Mouse (Mus musculus) testis, postnatal 14 days (tissue): Measurements from ENCODE around the gene Rorb.

Experiments
- DNase-seq: peaks from one replicate; pipeline ENCODE4 v3.0.0; 2021; ENCODE audit warnings: low spot score

Rorb gene

DNA sequence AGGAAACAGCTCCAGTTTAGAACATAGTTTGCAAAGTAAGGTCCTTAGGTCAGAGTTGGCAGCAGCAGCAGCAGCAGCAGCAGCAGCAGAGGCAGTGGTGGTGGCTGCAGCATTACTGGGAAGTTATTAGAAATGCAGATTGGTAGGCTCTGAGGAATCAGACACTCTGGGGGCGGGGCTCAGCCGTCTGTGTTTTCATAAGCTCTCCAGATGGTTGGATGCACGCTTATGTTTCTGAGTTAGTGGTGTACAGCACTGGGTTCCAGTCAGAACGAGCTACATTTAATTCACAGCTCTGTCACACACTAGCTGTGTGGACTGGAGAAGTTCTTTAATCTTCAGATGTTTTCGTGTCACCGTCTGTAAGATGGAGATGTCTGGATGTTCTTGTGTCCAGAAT is 105.9 kb downstream of the Rorb start:
- DNase-seq, result no peak

- DNase-seq, result no peak
These were observed 106.9 kb downstream of the Rorb start for GRCm38 (mm10) chr19:19004023-19004656.

DNA sequence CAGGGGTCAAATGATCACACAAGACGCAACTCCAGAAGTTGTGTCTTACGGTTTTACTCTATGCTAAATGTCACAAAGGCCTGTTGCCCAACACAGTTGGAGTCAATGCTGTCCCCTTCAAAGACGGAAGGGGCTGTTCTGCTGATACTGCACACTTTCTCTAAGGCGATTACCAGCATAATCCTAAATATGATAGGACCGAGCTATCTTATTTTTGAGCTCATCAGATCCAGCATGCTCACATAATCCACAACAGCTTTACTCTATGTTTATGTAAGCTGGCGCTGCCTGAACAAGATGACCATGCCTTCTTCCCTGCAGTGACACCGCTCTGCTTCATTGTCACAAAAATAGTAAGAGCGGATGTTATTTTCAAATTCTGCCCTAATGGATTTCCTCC is 112.0 kb downstream of the Rorb start:
- no peak for DNase-seq

DNA sequence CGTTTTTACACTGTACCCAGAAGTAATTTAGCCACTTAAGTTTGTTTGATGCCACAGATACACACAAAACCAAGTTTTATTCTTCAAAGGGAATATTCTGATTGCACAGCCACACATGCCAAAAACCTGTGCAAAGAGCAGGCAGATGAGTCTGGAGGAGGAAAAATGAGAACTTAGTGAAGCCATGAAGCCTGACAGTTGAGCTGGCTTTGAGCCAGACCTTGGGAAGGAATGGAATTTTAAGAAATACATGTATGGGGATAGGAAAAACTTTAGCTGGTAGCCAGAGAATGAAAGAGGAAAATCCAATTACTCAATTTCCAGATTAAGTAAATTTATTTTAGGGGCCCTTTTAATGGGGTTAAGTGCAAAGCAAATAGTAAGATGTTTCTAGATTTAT is 113.3 kb downstream of the Rorb start:
- no peak for DNase-seq

DNA sequence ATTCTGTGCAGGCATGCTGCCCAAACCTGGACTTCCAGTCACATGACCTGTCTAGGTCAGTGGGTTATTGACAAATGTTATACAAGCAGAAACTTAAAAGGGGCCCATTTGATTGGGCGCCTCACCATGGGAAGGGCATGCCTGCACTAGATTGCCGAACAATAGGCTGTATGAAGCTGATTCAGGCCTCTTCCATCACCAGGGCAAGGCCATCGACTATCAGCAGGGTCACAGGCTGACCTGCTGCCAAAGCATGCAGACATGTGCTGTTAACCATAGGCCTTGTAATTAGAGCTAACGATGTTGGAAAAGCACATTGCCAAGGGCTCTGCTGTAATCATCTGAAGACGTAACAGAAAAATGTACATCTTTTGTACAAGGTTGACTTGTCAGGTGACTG is 131.0 kb downstream of the Rorb start:
- DNase-seq, result no peak

GRCm38 (mm10) chr19:18974796-18975660 is 136.0 kb downstream of the Rorb start:
- DNase-seq, result no peak

DNA sequence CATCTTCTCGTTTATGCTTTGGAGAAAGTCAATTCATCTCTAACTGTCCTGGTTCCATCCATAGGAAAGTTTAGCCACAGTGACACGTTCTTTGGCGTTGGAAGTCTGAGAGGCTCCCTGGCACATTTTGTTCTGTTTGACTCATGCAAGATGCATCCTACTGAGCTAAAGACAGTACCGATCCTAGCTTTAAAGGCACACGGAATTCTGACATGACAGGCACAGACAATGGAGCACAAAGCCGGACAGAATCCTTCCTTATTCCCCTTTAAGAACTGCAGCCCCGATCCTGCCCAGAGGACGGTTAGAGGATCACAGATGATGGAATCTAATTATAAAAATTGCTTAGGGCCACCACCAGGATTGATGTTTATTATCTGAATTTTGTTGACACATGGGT is 141.6 kb downstream of the Rorb start:
- DNase-seq, result no peak

- no peak for DNase-seq
These were observed 143.7 kb downstream of the Rorb start for GRCm38 (mm10) chr19:18967307-18967706.

- DNase-seq, result no peak
These were observed 151.1 kb downstream of the Rorb start for GRCm38 (mm10) chr19:18959862-18960261.

- DNase-seq, result no peak
These were observed 158.2 kb downstream of the Rorb start for GRCm38 (mm10) chr19:18952806-18953205.

- no peak for DNase-seq
These were observed 163.8 kb downstream of the Rorb start for GRCm38 (mm10) chr19:18947193-18947592.

DNA sequence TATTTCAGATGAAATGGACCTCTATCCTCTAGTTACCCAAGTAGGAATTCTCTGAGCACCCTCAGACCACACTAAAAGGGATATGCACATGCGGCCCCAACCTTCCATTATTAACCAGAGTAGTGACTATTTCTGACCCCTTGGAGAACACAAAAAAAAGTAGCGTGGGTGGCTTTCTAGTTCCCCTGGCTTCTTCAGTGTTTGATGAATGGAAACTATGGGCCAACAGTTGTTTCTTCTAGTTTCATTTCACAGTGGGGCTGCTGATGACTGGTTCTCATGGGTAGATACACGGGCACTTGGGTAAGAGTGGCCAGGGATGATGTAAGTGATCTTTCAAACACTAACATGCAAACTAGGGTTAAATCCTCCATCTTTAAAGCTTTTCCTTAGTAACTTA is 165.7 kb downstream of the Rorb start:
- no peak for DNase-seq

DNA sequence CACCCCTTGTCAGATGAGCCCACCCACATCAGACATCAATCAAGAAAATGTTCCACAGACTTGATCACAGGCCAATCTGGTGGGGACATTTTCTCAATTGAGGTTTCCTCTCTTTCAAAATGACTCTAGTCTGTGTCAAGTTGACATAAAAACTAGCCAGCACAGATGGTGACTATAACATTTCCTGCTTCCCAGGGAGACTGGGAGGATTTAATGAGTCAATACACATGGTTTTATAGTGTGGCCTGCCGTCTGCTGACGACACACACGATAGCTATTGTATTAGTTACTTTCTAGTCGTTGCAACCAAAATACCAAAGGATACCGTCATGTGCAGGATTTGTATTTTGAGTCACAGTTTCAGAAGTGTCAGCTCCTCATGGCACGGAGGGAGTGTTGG is 169.6 kb downstream of the Rorb start:
- no peak for DNase-seq

GRCm38 (mm10) chr19:18911755-18912340 is 199.1 kb downstream of the Rorb start:
- DNase-seq, result no peak

GRCm38 (mm10) chr19:18909641-18910040 is 201.4 kb downstream of the Rorb start:
- no peak for DNase-seq

GRCm38 (mm10) chr19:18905511-18905910 is 205.5 kb downstream of the Rorb start:
- DNase-seq, result no peak

- DNase-seq, result no peak
These were observed 208.3 kb downstream of the Rorb start for GRCm38 (mm10) chr19:18902694-18903067.

GRCm38 (mm10) chr19:18902041-18902693 is 208.8 kb downstream of the Rorb start:
- no peak for DNase-seq

GRCm38 (mm10) chr19:18898238-18898637 is 212.8 kb downstream of the Rorb start:
- DNase-seq, result no peak

GRCm38 (mm10) chr19:18890216-18890615 is 220.8 kb downstream of the Rorb start:
- no peak for DNase-seq

DNA sequence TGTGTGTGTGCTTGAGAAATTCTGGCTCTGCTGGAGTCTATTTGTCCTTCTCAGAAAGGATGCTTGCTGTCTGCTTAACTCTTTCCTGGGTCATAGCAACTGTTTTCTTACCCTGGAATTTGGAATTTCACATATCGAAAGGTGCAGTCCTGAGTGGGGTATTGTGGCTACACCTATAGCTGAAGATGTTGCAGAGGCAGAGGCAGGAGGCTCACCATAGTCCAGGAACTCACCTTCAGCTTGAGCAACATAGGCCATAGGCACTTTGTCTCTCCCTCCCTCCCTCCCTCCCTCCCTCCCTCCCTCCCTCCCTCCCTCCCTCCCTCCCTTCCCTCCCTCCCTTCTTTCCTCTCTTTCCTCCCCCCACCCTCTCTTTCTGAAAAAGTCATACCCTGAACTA is 221.4 kb downstream of the Rorb start:
- DNase-seq, result no peak

DNA sequence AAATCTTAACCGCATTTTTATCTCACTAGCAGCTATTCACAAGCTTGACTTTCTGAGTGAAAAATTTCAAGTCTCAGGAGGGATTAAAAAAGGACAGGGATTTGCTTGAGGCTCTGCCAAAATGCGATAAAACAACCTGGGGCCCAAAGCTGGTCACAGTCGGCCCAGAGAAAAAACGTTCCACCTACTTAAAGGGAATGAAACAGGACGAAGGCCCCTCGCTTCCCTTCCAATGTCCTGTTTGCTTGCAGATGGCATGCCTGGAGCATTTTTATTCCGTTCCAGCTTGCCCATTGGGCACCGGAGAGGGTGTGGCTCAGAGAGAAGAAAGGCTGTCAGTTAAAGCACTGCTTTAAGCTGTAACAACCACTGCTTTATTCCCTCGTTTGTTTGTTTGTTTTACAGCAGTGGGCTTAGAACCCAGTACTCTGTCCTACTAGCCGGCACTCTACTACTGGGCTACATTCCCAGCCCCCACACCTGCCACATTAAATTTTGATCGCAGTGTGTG is 221.8 kb downstream of the Rorb start:
- no peak for DNase-seq
